Mouse (Mus musculus): Measurements from ENCODE around the gene Hdgfl3.
A peak's percentile ranks its signal among the peaks of the same experiment; 100 is the strongest.

Gene Hdgfl3

GRCm38 (mm10) chr7:81885128-81885527, 49.1 kb downstream of the Hdgfl3 start:
- DNase-seq, result no peak

DNA sequence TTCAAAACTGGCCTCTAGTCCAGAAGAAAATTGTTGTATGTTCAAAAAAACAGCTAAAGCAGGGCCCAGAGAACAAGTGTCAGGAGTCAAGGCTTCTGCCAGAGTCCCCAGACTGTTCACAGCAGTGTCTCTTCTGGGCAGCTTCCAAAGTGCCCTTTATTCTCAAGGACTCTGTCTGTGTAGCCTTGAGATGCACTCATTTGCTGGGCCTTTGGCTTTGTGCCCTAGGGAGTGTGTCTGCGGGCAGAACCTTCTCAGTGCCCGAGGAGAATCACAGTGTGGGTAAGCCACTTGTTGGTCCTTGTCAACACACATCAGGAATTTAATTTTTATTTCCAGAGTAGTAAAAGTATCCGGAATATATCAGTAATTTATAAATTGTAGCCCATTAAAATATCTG, 52.7 kb downstream of the Hdgfl3 start:
- DNase-seq, result no peak

DNA sequence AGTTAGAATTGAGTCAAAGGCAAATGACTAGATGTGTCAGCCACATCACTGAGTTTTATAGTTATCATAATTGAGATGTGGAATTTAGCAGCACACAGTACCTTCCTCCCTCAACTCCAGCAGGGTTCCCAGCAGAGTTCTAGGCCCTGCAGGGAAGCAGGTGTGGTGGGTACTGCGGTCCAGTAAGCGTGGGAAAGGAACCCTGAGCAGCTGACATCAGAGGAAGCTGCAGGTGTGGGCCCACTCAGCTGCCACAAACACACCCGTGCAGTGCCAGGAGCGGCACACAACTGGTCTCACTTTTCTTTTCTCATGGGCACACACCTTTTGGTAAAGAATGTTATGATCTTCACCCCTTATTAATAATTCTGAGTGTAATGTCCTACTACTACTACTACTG, 53.5 kb downstream of the Hdgfl3 start:
- DNase-seq, result no peak

DNA sequence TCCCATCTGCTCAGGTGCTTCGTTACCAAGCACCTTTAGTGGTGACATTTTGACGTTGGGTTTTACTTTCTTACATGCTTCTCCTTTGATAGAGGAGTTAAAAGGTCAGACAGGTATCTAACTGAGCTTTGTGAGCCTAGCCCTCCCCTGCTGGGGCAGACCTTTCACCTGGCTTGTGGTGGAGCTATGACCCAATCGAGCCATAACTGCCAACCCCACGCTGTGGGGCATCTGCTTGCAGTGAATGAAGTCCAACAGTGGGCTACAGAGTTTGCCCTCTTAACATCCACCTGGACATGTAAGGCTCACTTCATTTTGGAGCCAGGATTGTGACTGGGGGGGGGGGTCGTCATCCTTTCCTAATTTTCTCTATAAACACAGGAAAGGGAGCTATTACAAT, 54.0 kb downstream of the Hdgfl3 start:
- no peak for DNase-seq

- DNase-seq, result peak; percentile 48
Measured at GRCm38 (mm10) chr7:81875372-81875771, 58.9 kb downstream of the Hdgfl3 start.

GRCm38 (mm10) chr7:81874636-81875035, 59.6 kb downstream of the Hdgfl3 start:
- no peak for DNase-seq

DNA sequence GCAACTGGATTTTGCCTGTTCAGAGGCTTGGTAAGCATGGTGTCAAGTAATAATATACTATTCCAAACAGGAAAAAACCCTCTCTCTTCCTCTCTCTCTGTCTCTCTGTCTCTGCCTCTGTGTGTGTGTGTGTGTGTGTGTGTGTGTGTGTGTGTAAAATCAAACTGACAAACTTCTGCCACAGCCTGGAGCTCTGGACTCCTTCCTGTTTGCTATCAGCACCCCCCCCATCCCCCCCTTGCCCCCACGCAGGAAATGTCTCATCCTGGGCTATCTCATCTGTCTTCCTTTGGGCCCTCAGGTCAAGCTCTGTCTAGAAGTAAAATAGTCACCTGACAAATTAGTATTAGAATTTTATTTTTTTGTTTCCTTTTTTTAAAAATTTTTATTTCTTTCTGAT, 60.5 kb downstream of the Hdgfl3 start:
- DNase-seq, result no peak

DNA sequence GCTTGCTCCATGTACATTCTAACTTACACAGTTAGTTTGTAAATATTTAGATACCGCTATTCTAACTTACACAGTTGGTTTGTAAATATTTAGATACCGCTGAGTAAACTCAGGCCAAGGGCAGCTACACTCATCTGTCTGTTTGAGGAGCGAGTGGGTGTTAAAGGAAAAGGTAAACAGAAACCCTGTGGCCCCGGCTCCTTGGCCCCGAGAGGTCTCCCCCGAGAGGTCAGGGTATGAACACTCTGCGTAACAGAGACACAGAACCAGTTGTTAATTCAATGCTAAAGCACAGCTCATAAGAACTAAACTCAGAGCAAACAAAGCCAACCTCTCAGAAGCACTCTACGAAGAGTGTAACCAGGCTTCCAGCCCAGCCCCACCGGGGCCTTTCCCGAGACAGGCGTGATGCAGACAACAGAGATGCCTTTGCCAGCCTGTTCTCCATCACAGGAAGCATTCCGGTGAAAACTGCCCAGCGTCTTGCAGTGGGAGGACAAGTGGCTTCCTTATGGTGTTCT, 61.7 kb downstream of the Hdgfl3 start:
- no peak for DNase-seq

DNA sequence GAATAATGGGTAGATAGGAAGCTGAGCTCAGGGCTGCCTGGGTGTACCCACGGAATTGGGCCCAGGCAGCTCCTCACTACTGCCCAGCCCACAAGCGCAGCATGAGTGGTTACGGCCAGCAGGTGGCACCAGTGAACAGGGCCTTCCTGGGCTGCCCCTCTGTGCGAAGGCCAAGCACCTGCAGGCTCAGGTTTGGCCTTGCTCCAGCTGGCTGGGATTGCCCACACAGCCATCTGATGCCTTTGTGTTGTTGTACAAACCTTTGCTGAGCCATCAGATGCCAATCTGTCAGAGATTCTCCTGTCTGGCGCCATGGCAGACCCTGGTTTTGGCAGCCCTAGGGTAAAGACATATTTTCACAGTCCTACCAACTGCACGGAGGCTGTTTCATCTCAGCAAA, 66.1 kb downstream of the Hdgfl3 start:
- DNase-seq, result peak; percentile 61

DNA sequence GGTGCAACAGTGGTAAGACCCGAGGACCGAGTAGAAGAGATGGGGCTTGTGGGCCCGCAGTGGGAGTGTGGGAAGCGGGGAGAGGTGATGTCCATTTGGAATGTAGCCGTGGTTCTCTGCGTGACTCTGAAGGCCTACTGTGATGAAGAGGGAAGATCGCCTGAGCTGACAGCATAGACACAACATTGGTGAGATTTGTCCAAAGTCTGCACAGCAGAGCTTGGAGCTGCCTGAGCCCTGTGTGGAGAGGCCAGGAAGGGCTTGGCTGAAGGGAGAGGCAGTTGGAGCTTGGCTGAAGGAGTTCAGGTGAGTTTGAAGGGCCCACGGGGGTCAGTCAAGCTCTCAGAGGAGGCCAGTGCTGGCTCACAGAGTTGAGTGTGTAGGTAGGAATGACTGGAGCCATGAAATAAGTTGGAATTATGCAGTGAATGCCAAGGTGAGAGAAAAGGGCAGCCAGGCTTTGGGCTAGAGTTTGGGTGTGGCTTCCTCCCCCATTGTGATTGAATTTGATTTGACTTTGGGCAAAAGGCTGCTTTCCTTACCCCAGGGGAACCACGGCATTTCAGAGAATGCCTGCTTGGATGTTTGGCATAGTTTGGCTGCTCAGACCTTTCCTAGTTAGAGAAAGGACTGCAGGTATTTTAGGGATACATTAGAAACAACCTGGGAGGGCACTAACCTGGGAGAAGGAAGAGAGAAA, 66.9 kb downstream of the Hdgfl3 start:
- DNase-seq, result no peak

- DNase-seq, result no peak
Measured at GRCm38 (mm10) chr7:81865937-81866336, 68.3 kb downstream of the Hdgfl3 start.

DNA sequence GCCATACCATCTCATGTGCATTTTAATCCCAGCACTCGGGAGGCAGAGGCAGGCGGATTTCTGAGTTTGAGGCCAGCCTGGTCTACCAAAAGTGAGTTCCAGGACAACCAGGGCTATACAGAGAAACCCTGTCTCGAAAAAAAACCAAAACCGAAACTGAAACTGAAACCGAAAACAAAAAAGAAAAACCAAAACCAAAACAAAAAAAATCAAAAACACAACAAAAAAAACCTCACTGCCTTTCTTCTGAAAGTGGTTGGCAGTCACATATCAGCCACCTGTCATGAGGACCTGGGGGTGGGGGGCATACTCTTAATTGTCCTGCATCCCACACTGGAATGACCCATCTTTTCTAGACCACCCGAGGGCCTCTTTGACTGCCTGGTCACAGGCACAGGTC, 69.7 kb downstream of the Hdgfl3 start:
- DNase-seq, result no peak

DNA sequence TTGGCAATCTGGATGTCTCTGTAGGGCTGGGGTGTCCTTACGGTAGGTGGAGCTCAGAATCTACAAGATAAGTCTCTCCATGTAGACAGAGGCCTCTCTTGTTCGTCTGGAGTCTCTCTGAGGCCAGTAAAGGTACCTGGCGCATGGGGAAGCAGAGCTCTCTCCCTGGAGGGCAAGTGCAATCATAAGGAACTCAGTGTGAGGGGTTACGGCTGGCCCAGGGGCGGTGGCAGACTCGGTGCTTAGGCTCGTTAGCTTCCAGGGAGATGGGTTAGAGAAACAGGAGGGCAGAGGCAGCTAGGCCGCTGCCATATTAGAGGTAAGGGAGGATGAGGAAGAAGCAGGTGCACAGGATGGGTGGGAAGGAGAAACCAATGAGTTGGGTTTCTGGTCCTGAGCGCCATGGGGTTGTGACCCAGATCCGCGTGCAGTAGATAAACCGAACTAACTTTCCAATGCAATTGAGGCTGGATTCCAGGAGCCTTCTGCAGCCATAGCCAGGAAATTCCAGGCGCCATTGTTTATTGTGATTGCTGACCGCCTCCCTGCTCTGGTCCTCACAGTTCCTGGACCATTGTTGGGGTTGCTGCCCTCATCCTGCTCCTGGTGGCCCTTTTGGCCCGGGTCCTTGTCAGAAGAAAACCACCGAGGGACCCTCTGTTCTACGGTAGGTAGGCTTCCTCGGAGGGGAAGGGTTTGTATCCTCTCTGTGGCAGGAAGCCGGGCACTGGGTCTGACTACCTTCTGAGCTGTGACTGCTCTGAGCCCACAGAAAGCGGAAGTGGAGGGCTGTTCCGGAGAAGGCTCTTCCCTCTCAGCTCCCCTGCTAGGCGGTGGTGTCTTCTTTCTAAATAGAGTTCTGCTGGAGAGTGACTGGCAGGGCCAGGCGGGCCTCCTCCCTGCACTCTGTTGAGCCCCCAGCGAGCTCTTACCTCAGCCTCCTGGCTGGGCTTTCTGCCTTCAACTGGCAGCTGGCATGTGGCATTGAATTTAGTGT, 71.4 kb downstream of the Hdgfl3 start:
- no peak for DNase-seq

GRCm38 (mm10) chr7:81861921-81862320, 72.4 kb downstream of the Hdgfl3 start:
- no peak for DNase-seq

DNA sequence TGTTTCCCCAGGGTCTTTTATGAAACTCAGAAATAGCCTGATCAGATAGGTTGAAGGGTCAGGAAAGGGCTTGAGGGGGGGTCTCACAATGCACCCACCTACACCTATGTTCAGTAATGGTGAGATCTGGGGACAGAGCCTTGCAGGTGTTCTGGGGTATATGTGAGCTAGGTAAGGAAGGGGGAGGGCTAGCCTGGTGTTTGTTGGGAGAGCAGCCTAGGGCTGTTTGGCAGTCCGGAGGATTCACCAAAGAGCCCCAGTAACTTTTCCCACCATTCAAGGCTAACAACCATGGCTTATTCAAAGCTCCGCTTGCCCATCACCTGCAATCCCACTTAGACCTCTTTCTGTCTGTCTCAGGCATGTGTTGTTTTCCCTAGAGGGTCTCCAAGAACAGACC, 72.8 kb downstream of the Hdgfl3 start:
- no peak for DNase-seq

GRCm38 (mm10) chr7:81860996-81861395, 73.3 kb downstream of the Hdgfl3 start:
- DNase-seq, result no peak

- peak; percentile 40 for DNase-seq
Measured at GRCm38 (mm10) chr7:81860071-81860470, 74.2 kb downstream of the Hdgfl3 start.

DNA sequence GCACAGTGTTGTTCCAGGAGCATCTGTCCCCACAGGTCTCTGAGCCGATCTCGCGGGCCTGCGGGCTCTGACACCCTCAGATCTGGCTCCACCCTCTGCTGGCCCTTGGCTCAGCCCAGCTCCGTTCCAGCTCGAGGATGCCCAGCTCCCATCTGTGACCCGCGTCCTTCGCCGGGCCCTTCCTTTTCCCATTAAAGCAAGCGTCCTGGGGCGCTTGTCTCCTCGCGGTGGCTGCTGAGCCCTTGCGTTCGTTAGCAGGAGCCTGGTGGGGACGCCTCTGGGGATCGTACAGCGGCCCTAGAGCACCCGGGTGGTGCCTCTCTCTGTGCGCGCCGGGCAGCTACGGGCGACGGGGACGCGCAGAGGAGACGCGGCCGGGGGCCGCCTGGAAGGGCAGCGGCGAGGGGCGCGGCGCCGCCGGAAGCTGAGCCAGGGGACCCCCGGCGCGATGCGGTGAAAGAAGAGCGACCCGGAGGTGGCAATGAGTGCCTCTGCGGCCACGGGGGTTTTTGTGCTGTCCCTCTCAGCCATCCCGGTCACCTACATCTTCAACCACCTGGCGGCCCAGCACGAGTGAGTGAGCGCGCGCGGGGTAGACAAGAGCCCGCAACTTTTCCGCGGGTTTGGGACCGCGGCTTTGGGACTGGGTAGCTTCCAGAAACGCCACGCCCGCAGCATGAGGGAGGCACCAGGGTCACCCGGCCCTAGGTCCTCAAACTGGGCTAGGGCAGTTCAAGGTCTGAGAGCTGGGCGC, 75.1 kb downstream of the Hdgfl3 start, which contains the start of gene Tm6sf1:
Gene Tm6sf1, plus strand, starts transcription at position 34 of the 754 bp plus-strand sequence.
- DNase-seq, result peak; percentile 45

DNA sequence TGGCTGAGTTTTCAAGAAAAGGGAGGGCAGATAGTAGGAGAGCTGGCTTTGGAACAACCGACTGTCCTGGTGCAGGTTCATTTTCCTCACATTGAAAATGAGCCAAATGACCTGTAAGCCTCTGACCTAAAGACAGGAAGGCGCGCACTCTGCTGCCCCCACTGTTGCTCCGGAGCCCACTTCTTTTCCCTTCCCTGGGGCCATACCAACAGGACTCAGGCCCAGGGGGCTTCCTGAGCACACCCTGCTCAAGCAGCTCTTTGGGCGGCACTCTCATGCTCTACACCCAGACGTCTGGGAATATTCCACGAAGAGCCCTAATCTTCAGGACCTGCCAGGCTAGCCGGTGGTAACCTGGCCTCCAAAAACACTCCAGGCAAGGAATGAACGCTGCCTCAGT, 76.0 kb downstream of the Hdgfl3 start:
- DNase-seq, result no peak

DNA sequence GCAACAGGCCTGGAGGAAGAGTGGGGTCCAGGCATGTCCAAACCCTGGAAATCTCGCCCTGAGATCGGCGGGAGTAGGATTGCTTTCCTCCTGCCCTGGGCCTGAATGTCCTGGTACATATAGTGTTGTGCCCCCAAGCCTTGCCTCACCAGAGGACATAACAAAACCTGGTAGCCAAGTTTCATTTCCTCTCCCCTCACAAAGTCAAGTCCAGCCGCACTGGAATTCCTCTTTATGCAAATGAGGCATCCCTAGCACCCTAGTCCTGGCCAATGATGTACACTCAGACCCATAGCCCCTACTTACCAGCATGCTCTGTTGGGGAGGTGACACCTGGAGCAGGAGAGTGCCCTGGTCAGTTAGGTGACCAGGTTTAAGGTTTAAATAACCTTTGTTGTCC, 78.1 kb downstream of the Hdgfl3 start:
- DNase-seq, result no peak

DNA sequence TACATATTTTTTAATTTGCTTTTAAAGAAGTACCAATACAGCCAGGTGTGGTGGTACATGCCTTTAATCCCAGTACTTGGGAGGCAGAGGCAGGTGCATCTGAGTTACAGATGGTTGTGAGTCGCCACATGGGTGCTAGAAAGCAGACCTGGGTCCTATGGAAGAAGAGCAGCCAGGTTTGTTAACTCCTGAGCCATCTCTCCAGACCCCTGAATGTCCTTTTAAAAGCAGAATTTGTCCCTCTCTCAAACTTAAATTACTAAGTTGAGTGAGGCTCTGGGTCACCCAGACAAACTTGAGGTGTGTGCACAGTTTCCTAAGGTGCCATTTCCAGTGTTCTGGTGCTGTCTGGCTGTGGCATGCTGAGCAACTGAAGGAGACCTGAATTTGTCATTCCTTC, 78.6 kb downstream of the Hdgfl3 start, which contains the start of gene Gm10160:
Gene Gm10160, minus strand, starts transcription at position 101 of the 400 bp plus-strand sequence.
- no peak for DNase-seq

DNA sequence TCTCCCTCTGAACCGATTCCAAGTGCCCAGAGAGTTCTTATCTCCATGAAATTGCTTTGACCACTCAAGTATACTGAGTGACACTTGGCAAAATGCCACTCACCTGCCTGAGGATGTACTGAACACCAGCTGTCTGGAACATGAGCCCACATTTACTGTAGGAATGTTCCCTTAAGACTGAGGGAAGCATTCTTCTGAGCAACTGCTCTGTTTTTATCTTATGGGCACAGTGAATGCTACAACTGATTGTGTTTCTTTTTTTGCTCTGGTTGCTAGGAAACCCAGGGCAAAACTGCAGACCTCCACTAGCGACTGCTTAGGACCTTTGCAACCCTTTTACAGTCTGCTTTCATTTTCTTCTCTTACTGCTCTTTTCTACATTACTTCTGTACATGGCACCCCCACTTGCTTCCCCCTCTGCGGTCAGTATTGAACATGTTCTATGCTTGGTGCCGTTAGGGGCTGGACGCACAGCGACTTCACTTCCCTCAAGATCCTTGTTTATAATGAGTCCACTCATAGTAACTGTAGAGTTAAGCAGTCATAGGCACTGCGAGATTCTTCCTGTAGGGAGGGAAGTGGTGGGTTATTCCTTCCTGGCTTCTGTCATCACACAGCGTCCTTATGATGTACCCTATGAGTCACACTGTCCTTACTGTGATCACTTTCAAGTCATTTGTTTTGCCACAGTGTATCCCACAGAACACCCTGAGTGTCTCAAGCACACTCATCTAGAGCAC, 79.5 kb downstream of the Hdgfl3 start:
- DNase-seq, result no peak
